20 mouse cellular contexts compared by ENCODE assay signal in the genomic region with DNA sequence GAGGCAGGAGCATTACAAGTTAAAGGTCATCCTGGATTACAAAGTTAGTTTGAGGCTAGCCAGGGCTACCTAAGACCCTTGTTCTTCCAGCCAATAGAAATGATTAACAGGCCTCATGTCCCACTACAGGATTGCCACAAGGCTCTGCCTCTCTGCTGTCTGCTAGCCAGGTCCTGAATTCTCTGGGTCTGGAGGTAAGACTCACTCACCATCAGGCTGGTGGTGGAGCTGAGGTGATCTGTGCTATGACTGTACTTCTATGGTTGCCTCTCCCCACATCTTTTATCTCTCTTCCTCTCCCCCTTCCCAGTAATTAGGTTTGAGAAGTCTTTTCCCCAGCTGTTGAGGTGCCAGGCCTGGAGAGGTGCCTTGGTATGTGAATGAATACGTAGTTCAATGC. TPM values are rescaled to one million over a fixed set of nuclear protein-coding genes. Genes with fewer than 3 reads are reported as not detected.
"Had no signal": no experiment of that assay in that cellular context is flagged by ENCODE, and none has a peak within 500 bp of the region (broad histone marks: within the 10 kb centered on the region; RNA-seq: fewer than 3 reads in every experiment).

No protein-coding gene starts in this region.

- H3K9me3 ChIP-seq: limb, embryonic 10.5 days; limb, embryonic 13.5 days; liver, embryonic 13.5 days; midbrain, embryonic 12.5 days; midbrain, embryonic 15.5 days; neural tube, embryonic 12.5 days; neural tube, embryonic 15.5 days had no signal

- H3K4me3 ChIP-seq: limb, embryonic 10.5 days; limb, embryonic 13.5 days; liver, embryonic 13.5 days; midbrain, embryonic 12.5 days; midbrain, embryonic 15.5 days; neural tube, embryonic 12.5 days; neural tube, embryonic 15.5 days had no signal

- DNase-seq: kidney, adult 9 months; kidney, postnatal 14 days; kidney, postnatal 4 days; liver; liver, embryonic 13.5 days; lung, adult 2 months; right cerebral cortex, adult 18-20 months; right cerebral cortex, postnatal 14 days; right cerebral cortex, postnatal 4 days; thymus, postnatal 25 days had no signal

- H3K4me1 ChIP-seq: limb, embryonic 10.5 days; limb, embryonic 13.5 days; midbrain, embryonic 12.5 days; midbrain, embryonic 15.5 days; neural tube, embryonic 12.5 days; neural tube, embryonic 15.5 days had no signal

- H3K9ac ChIP-seq: limb, embryonic 13.5 days; liver, embryonic 13.5 days; midbrain, embryonic 12.5 days; midbrain, embryonic 15.5 days; neural tube, embryonic 12.5 days; neural tube, embryonic 15.5 days had no signal

- H3K4me2 ChIP-seq: limb, embryonic 13.5 days; liver, embryonic 13.5 days; midbrain, embryonic 12.5 days; midbrain, embryonic 15.5 days; neural tube, embryonic 12.5 days; neural tube, embryonic 15.5 days had no signal

- H3K27ac ChIP-seq: limb, embryonic 10.5 days; limb, embryonic 13.5 days; liver, embryonic 13.5 days; macrophage; midbrain, embryonic 12.5 days; midbrain, embryonic 15.5 days; neural tube, embryonic 12.5 days; neural tube, embryonic 15.5 days had no signal

- H3K27me3 ChIP-seq: limb, embryonic 13.5 days; midbrain, embryonic 12.5 days; midbrain, embryonic 15.5 days; neural tube, embryonic 12.5 days; neural tube, embryonic 15.5 days had no signal

- ATAC-seq: midbrain, embryonic 15.5 days had no signal

- H3K36me3 ChIP-seq: limb, embryonic 10.5 days; limb, embryonic 13.5 days; liver, embryonic 13.5 days; midbrain, embryonic 12.5 days; midbrain, embryonic 15.5 days; neural tube, embryonic 12.5 days; neural tube, embryonic 15.5 days had no signal

RNA-seq across cellular contexts. Expression of a gene that starts 0.7 kb away (rescaled TPM):
- polyA plus RNA-seq: limb, embryonic 10.5 days; limb, embryonic 13.5 days; liver, embryonic 13.5 days; lung, embryonic 16.5 days; macrophage; midbrain, embryonic 12.5 days; neural tube, embryonic 12.5 days had no signal

RNA-seq across cellular contexts. Expression of a gene that starts 41.4 kb away (rescaled TPM):
- polyA plus RNA-seq: kidney, embryonic 16.5 days; limb, embryonic 10.5 days; limb, embryonic 13.5 days; liver, embryonic 13.5 days; liver, embryonic 16.5 days; lung, adult 2 months; lung, embryonic 16.5 days; macrophage; midbrain, embryonic 12.5 days; midbrain, embryonic 15.5 days; neural tube, embryonic 12.5 days; neural tube, embryonic 15.5 days had no signal

RNA-seq across cellular contexts. Expression of a gene that starts 52.8 kb away (rescaled TPM):
- polyA plus RNA-seq: kidney, embryonic 16.5 days; limb, embryonic 10.5 days; limb, embryonic 13.5 days; liver, embryonic 13.5 days; liver, embryonic 16.5 days; lung, adult 2 months; lung, embryonic 16.5 days; macrophage; midbrain, embryonic 12.5 days; midbrain, embryonic 15.5 days; neural tube, embryonic 12.5 days; neural tube, embryonic 15.5 days had no signal
